Mouse (Mus musculus): Measurements from ENCODE around the gene Krcc1. TPM values are rescaled to one million over a fixed set of nuclear protein-coding genes. Genes with fewer than 3 reads are reported as not detected.

The Krcc1 gene
- 10 to 100 TPM; 23.6 to 27.9 TPM for total RNA-seq (2021)
- long read RNA-seq, experiment 1, transcript Krcc1-203 (3 exons, 1,687 nt), result major isoform, 25 of 28 reads
- long read RNA-seq, experiment 1, partial matches to known transcripts, result 0 of 28 reads
- long read RNA-seq, experiment 1, other reads (novel, unspliced or antisense), result 2 of 28 reads
- long read RNA-seq, experiment 2, transcript Krcc1-203 (3 exons, 1,687 nt), result major isoform, 19 of 21 reads
- long read RNA-seq, experiment 2, partial matches to known transcripts, result 0 of 21 reads
- long read RNA-seq, experiment 2, other reads (novel, unspliced or antisense), result 1 of 21 reads

GRCm38 (mm10) chr6:71271389-71272315 is at the start of gene Krcc1:
TSS of gene Krcc1 (plus strand) at chr6:71271677.
- peak; percentile 97 for DNase-seq
- intact Hi-C loops (cut with DNase I; ENCODE audit: low total_unique reads), result no loop called here

- intact Hi-C loops (cut with DNase I; ENCODE audit: low total_unique reads), result no loop called here
- DNase-seq, result no peak
Observed at GRCm38 (mm10) chr6:71224184-71224943, 47.1 kb upstream of the Krcc1 start.

GRCm38 (mm10) chr6:71226544-71226943 is 44.9 kb upstream of the Krcc1 start:
- no peak for DNase-seq
- intact Hi-C loops (cut with DNase I; ENCODE audit: low total_unique reads), result no loop called here

GRCm38 (mm10) chr6:71227157-71227770 is 44.2 kb upstream of the Krcc1 start:
- no peak for DNase-seq
- intact Hi-C loops (cut with DNase I; ENCODE audit: low total_unique reads), result no loop called here

GRCm38 (mm10) chr6:71235121-71235520 is 36.4 kb upstream of the Krcc1 start:
- intact Hi-C loops (cut with DNase I; ENCODE audit: low total_unique reads), result no loop called here
- DNase-seq, result no peak

GRCm38 (mm10) chr6:71235944-71236343 is 35.5 kb upstream of the Krcc1 start:
- intact Hi-C loops (cut with DNase I; ENCODE audit: low total_unique reads), result no loop called here
- no peak for DNase-seq

- no peak for DNase-seq
- intact Hi-C loops (cut with DNase I; ENCODE audit: low total_unique reads), result no loop called here
Observed at GRCm38 (mm10) chr6:71236506-71236905, 35.0 kb upstream of the Krcc1 start.

- intact Hi-C loops (cut with DNase I; ENCODE audit: low total_unique reads), result no loop called here
- no peak for DNase-seq
Observed at GRCm38 (mm10) chr6:71237031-71237431, 34.4 kb upstream of the Krcc1 start.

- DNase-seq, result no peak
- intact Hi-C loops (cut with DNase I; ENCODE audit: low total_unique reads), result no loop called here
Observed at GRCm38 (mm10) chr6:71239069-71239750, 32.3 kb upstream of the Krcc1 start.

GRCm38 (mm10) chr6:71240831-71241230 is 30.6 kb upstream of the Krcc1 start:
- intact Hi-C loops (cut with DNase I; ENCODE audit: low total_unique reads), result no loop called here
- no peak for DNase-seq

- DNase-seq, result no peak
- intact Hi-C loops (cut with DNase I; ENCODE audit: low total_unique reads), result no loop called here
Observed at GRCm38 (mm10) chr6:71242811-71243210, 28.7 kb upstream of the Krcc1 start.

- no peak for DNase-seq
- intact Hi-C loops (cut with DNase I; ENCODE audit: low total_unique reads), result no loop called here
Observed at GRCm38 (mm10) chr6:71243258-71243657, 28.2 kb upstream of the Krcc1 start.

- intact Hi-C loops (cut with DNase I; ENCODE audit: low total_unique reads), result no loop called here
- no peak for DNase-seq
Observed at GRCm38 (mm10) chr6:71248420-71248819, 23.1 kb upstream of the Krcc1 start.

GRCm38 (mm10) chr6:71249615-71250014 is 21.9 kb upstream of the Krcc1 start:
- intact Hi-C loops (cut with DNase I; ENCODE audit: low total_unique reads), result no loop called here
- DNase-seq, result no peak

- DNase-seq, result no peak
- intact Hi-C loops (cut with DNase I; ENCODE audit: low total_unique reads), result no loop called here
Observed at GRCm38 (mm10) chr6:71250951-71251350, 20.5 kb upstream of the Krcc1 start.

GRCm38 (mm10) chr6:71254456-71254855 is 17.0 kb upstream of the Krcc1 start:
- intact Hi-C loops (cut with DNase I; ENCODE audit: low total_unique reads), result no loop called here
- DNase-seq, result no peak

- intact Hi-C loops (cut with DNase I; ENCODE audit: low total_unique reads), result no loop called here
- no peak for DNase-seq
Observed at GRCm38 (mm10) chr6:71256166-71256565, 15.3 kb upstream of the Krcc1 start.

- intact Hi-C loops (cut with DNase I; ENCODE audit: low total_unique reads), result no loop called here
- no peak for DNase-seq
Observed at GRCm38 (mm10) chr6:71257375-71257774, 14.1 kb upstream of the Krcc1 start.

GRCm38 (mm10) chr6:71258562-71258961 is 12.9 kb upstream of the Krcc1 start:
- DNase-seq, result no peak
- intact Hi-C loops (cut with DNase I; ENCODE audit: low total_unique reads), result no loop called here

Data from gastrocnemius, postnatal 14 days (tissue).